Mouse (Mus musculus): ENCODE results near the gene Ptpn7. TPM values are rescaled to one million over a fixed set of nuclear protein-coding genes. Genes with fewer than 3 reads are reported as not detected.

Gene Ptpn7
- total and polyA plus RNA-seq, 3 experiments = 61.4 to 81.9 (median 81.9) TPM

GRCm38 (mm10) chr1:135095189-135095588 is 37.3 kb upstream of the Ptpn7 start (continued):
- 0 out of 2 replicates have a peak, but pooled peaks have one; percentile 28 for TF ChIP-seq TCF12 (IDR thresholded peaks at IDR 0.05; ENCODE audit: low read depth, low read length)
- TF ChIP-seq ZNF384 (IDR thresholded peaks at IDR 0.05; ENCODE audit: low read depth, low read length) = no peak
- no peak for TF ChIP-seq MAZ (IDR thresholded peaks at IDR 0.05; ENCODE audit: low read depth, low read length)
- no peak for TF ChIP-seq CHD1 (IDR thresholded peaks at IDR 0.05; ENCODE audit: low read depth, low read length)
- peak; percentile 85; the same call in 1 of the 2 replicates for TF ChIP-seq MYC (IDR thresholded peaks at IDR 0.05; ENCODE audit: low read depth, low read length)
- TF ChIP-seq ZC3H11A (IDR thresholded peaks at IDR 0.05; ENCODE audit: low read depth, low read length) = no peak
- TF ChIP-seq EP300 (IDR thresholded peaks at IDR 0.05; ENCODE audit: low read length) = peak; percentile 34; the same call in 1 of the 2 replicates
- no peak for TF ChIP-seq ZMIZ1 (IDR thresholded peaks at IDR 0.05; ENCODE audit: low read depth, low read length)
- no peak for TF ChIP-seq CTCF (conservative IDR thresholded peaks at IDR 0.05 in 1 of 2, IDR thresholded peaks at IDR 0.05 in 1 of 2; ENCODE audit: low read depth in 2 of 2, low read length in 2 of 2)
- no peak for TF ChIP-seq USF1 (IDR thresholded peaks at IDR 0.05; ENCODE audit: low read depth, low read length)
- no peak for TF ChIP-seq SIN3A (IDR thresholded peaks at IDR 0.05; ENCODE audit: low read length)

- no peak overlapping the region for H3K4me3 ChIP-seq (replicated peaks in 1 of 3; ENCODE audit: low read depth in 2 of 3, low read length in 2 of 3, poor library complexity in 1 of 3)
- no peak overlapping the region for H3K9ac ChIP-seq (ENCODE audit: insufficient read depth, low read depth)
- H3K79me2 ChIP-seq (replicated peaks; ENCODE audit: control insufficient read depth, extremely low read depth, insufficient read depth, poor library complexity, severe bottlenecking) = no peaks in the 10 kb centered on the region
- no peak for DNase-seq (ENCODE audit: extremely low read depth)
- H3K27me3 ChIP-seq (replicated peaks) = peaks cover 39% of the 10 kb centered on the region
- dilution Hi-C loops (cut with MboI; ENCODE audit: extremely low pct_ligation_motif_present, extremely low pct_unique_long_range_greater_than_20kb, low sequenced_read_pairs) = no loop called here
- no peaks in the 10 kb centered on the region for H3K36me3 ChIP-seq (replicated peaks in 1 of 2; ENCODE audit: control insufficient read depth in 1 of 2, insufficient read depth in 1 of 2, low read length in 1 of 2)
- TF ChIP-seq NRF1 (IDR thresholded peaks at IDR 0.05; ENCODE audit: low read depth, low read length) (no peak), MAZ (IDR thresholded peaks at IDR 0.05; ENCODE audit: low read depth, low read length) (no peak), BHLHE40 (IDR thresholded peaks at IDR 0.05; ENCODE audit: low read depth, low read length) (no peak), JUND (conservative IDR thresholded peaks at IDR 0.05; ENCODE audit: low read depth, low read length) (no peak)
- peaks cover 12 to 36% of the 10 kb centered on the region in 2 experiments for H3K4me1 ChIP-seq (ENCODE audit: control insufficient read depth in 1 of 2, insufficient read depth in 2 of 2)
- no peak overlapping the region for H3K4me2 ChIP-seq (ENCODE audit: insufficient read depth, low read depth, poor library complexity, severe bottlenecking)
- in situ Hi-C loops (cut with MboI; ENCODE audit: low pct_ligation_motif_present, low pct_unique_long_range_greater_than_20kb, low sequenced_read_pairs) = no loop called here
- H3K9me3 ChIP-seq (replicated peaks; ENCODE audit: low read length) = no peaks in the 10 kb centered on the region
- H3K27ac ChIP-seq (ENCODE audit: insufficient read depth, low read depth) = no peak overlapping the region
These were observed 36.2 kb upstream of the Ptpn7 start for GRCm38 (mm10) chr1:135096312-135096711.

- H3K27ac ChIP-seq (ENCODE audit: insufficient read depth, low read depth) = no peak overlapping the region
- dilution Hi-C loops (cut with MboI; ENCODE audit: extremely low pct_ligation_motif_present, extremely low pct_unique_long_range_greater_than_20kb, low sequenced_read_pairs) = no loop called here
- DNase-seq (ENCODE audit: extremely low read depth) = no peak
- H3K4me1 ChIP-seq (ENCODE audit: control insufficient read depth in 1 of 2, insufficient read depth in 2 of 2) = peaks cover 8 to 28% of the 10 kb centered on the region in 2 experiments
- no peak overlapping the region for H3K4me2 ChIP-seq (ENCODE audit: insufficient read depth, low read depth, poor library complexity, severe bottlenecking)
- no peaks in the 10 kb centered on the region for H3K79me2 ChIP-seq (replicated peaks; ENCODE audit: control insufficient read depth, extremely low read depth, insufficient read depth, poor library complexity, severe bottlenecking)
- TF ChIP-seq IRF4 (IDR thresholded peaks at IDR 0.05; ENCODE audit: low read depth, low read length) (no peak), ZKSCAN1 (IDR thresholded peaks at IDR 0.05; ENCODE audit: borderline replicate concordance, low read depth, low read length) (peak; percentile 75)
- H3K9me3 ChIP-seq (replicated peaks; ENCODE audit: low read length) = no peaks in the 10 kb centered on the region
- no peak overlapping the region for H3K9ac ChIP-seq (ENCODE audit: insufficient read depth, low read depth)
- H3K36me3 ChIP-seq (replicated peaks in 1 of 2; ENCODE audit: control insufficient read depth in 1 of 2, insufficient read depth in 1 of 2, low read length in 1 of 2) = no peaks in the 10 kb centered on the region
- peaks cover 48% of the 10 kb centered on the region for H3K27me3 ChIP-seq (replicated peaks)
- in situ Hi-C loops (cut with MboI; ENCODE audit: low pct_ligation_motif_present, low pct_unique_long_range_greater_than_20kb, low sequenced_read_pairs) = no loop called here
- no peak overlapping the region for H3K4me3 ChIP-seq (replicated peaks in 1 of 3; ENCODE audit: low read depth in 2 of 3, low read length in 2 of 3, poor library complexity in 1 of 3)
These were observed 35.1 kb upstream of the Ptpn7 start for GRCm38 (mm10) chr1:135097441-135097840.

Measured in CH12.LX (cell line).